Mouse (Mus musculus): ENCODE data around the gene Vps52. TPM values are rescaled to one million over a fixed set of nuclear protein-coding genes. Genes with fewer than 3 reads are reported as not detected.

Vps52 gene
- total and polyA plus RNA-seq, 3 experiments, result 34.3 to 73.6 (median 39.9) TPM

GRCm38 (mm10) chr17:33916847-33917655 is 38.6 kb upstream of the Vps52 start:
- peaks cover 44 to 62% of the 10 kb centered on the region in 2 experiments for H3K36me3 ChIP-seq (replicated peaks in 1 of 2; ENCODE audit: control insufficient read depth in 1 of 2, insufficient read depth in 1 of 2, low read length in 1 of 2)
- in situ Hi-C loops (cut with MboI; ENCODE audit: low pct_ligation_motif_present, low pct_unique_long_range_greater_than_20kb, low sequenced_read_pairs), result no loop called here
- peak overlapping the region in 2 of 3 experiments; percentile 41 to 58 for H3K4me3 ChIP-seq (replicated peaks in 1 of 3; ENCODE audit: low read depth in 2 of 3, low read length in 2 of 3, poor library complexity in 1 of 3)
- H3K4me2 ChIP-seq (ENCODE audit: insufficient read depth, low read depth, poor library complexity, severe bottlenecking), result peak overlapping the region; percentile 62
- H3K27me3 ChIP-seq (replicated peaks), result no peaks in the 10 kb centered on the region
- peaks cover 30 to 55% of the 10 kb centered on the region in 2 experiments for H3K4me1 ChIP-seq (ENCODE audit: control insufficient read depth in 1 of 2, insufficient read depth in 2 of 2)
- no peak overlapping the region for H3K27ac ChIP-seq (ENCODE audit: insufficient read depth, low read depth)
- peaks cover 22% of the 10 kb centered on the region for H3K79me2 ChIP-seq (replicated peaks; ENCODE audit: control insufficient read depth, extremely low read depth, insufficient read depth, poor library complexity, severe bottlenecking)
- dilution Hi-C loops (cut with MboI; ENCODE audit: extremely low pct_ligation_motif_present, extremely low pct_unique_long_range_greater_than_20kb, low sequenced_read_pairs), result no loop called here
- TF ChIP-seq CHD1 (IDR thresholded peaks at IDR 0.05; ENCODE audit: low read depth, low read length) (no peak), IRF4 (IDR thresholded peaks at IDR 0.05; ENCODE audit: low read depth, low read length) (no peak), SMC3 (IDR thresholded peaks at IDR 0.05; ENCODE audit: low read depth, low read length) (no peak), MAX (IDR thresholded peaks at IDR 0.05; ENCODE audit: low read length) (no peak), E2F4 (IDR thresholded peaks at IDR 0.05; ENCODE audit: insufficient replicate concordance, low read depth, low read length) (no peak), MAFK (IDR thresholded peaks at IDR 0.05; ENCODE audit: insufficient replicate concordance, low read length) (no peak), USF1 (IDR thresholded peaks at IDR 0.05; ENCODE audit: low read depth, low read length) (no peak), ZNF384 (IDR thresholded peaks at IDR 0.05; ENCODE audit: low read depth, low read length) (no peak), POLR2A (IDR thresholded peaks at IDR 0.05; ENCODE audit: low read depth, low read length) (no peak), ZMIZ1 (IDR thresholded peaks at IDR 0.05; ENCODE audit: low read depth, low read length) (no peak), ETS1 (conservative IDR thresholded peaks at IDR 0.05; ENCODE audit: low read depth, low read length) (no peak), JUN (IDR thresholded peaks at IDR 0.05; ENCODE audit: insufficient read depth, low read depth, low read length) (no peak)
- no peak for DNase-seq (ENCODE audit: extremely low read depth)
- no peak overlapping the region for H3K9ac ChIP-seq (ENCODE audit: insufficient read depth, low read depth)
- peaks cover 6% of the 10 kb centered on the region for H3K9me3 ChIP-seq (replicated peaks; ENCODE audit: low read length)

GRCm38 (mm10) chr17:33917656-33918292 is 37.8 kb upstream of the Vps52 start:
- no peak for DNase-seq (ENCODE audit: extremely low read depth)
- no peak overlapping the region for H3K4me3 ChIP-seq (replicated peaks in 1 of 3; ENCODE audit: low read depth in 2 of 3, low read length in 2 of 3, poor library complexity in 1 of 3)
- H3K4me2 ChIP-seq (ENCODE audit: insufficient read depth, low read depth, poor library complexity, severe bottlenecking), result no peak overlapping the region; the same call in 1 of the 2 replicates
- TF ChIP-seq MAX (IDR thresholded peaks at IDR 0.05; ENCODE audit: low read length) (no peak), MEF2A (IDR thresholded peaks at IDR 0.05; ENCODE audit: borderline replicate concordance, low read depth, low read length) (no peak), NRF1 (IDR thresholded peaks at IDR 0.05; ENCODE audit: low read depth, low read length) (no peak), ZKSCAN1 (IDR thresholded peaks at IDR 0.05; ENCODE audit: borderline replicate concordance, low read depth, low read length) (no peak), MAZ (IDR thresholded peaks at IDR 0.05; ENCODE audit: low read depth, low read length) (no peak), CHD1 (IDR thresholded peaks at IDR 0.05; ENCODE audit: low read depth, low read length) (no peak), GABPA (IDR thresholded peaks at IDR 0.05; ENCODE audit: insufficient replicate concordance, low read depth, low read length) (no peak), CTCF (conservative IDR thresholded peaks at IDR 0.05 in 1 of 2, IDR thresholded peaks at IDR 0.05 in 1 of 2; ENCODE audit: low read depth in 2 of 2, low read length in 2 of 2) (no peak), KAT2A (IDR thresholded peaks at IDR 0.05; ENCODE audit: insufficient replicate concordance, low read length) (no peak), NELFE (IDR thresholded peaks at IDR 0.05; ENCODE audit: low read depth, low read length) (no peak), RCOR1 (conservative IDR thresholded peaks at IDR 0.05; ENCODE audit: low read depth, low read length) (no peak), JUND (conservative IDR thresholded peaks at IDR 0.05; ENCODE audit: low read depth, low read length) (no peak), CHD2 (IDR thresholded peaks at IDR 0.05; ENCODE audit: low read length) (no peak), ELF1 (IDR thresholded peaks at IDR 0.05; ENCODE audit: low read depth, low read length) (no peak), E2F4 (IDR thresholded peaks at IDR 0.05; ENCODE audit: insufficient replicate concordance, low read depth, low read length) (no peak), USF2 (conservative IDR thresholded peaks at IDR 0.05; ENCODE audit: low read depth, low read length) (no peak), TCF12 (IDR thresholded peaks at IDR 0.05; ENCODE audit: low read depth, low read length) (no peak), SMC3 (IDR thresholded peaks at IDR 0.05; ENCODE audit: low read depth, low read length) (no peak), IRF4 (IDR thresholded peaks at IDR 0.05; ENCODE audit: low read depth, low read length) (no peak), SIN3A (IDR thresholded peaks at IDR 0.05; ENCODE audit: low read length) (no peak)
- H3K27me3 ChIP-seq (replicated peaks), result no peaks in the 10 kb centered on the region
- H3K36me3 ChIP-seq (replicated peaks in 1 of 2; ENCODE audit: control insufficient read depth in 1 of 2, insufficient read depth in 1 of 2, low read length in 1 of 2), result peaks cover 44 to 62% of the 10 kb centered on the region in 2 experiments
- peaks cover 24% of the 10 kb centered on the region for H3K79me2 ChIP-seq (replicated peaks; ENCODE audit: control insufficient read depth, extremely low read depth, insufficient read depth, poor library complexity, severe bottlenecking)
- dilution Hi-C loops (cut with MboI; ENCODE audit: extremely low pct_ligation_motif_present, extremely low pct_unique_long_range_greater_than_20kb, low sequenced_read_pairs) (no loop called here), in situ Hi-C loops (cut with MboI; ENCODE audit: low pct_ligation_motif_present, low pct_unique_long_range_greater_than_20kb, low sequenced_read_pairs) (no loop called here)
- no peak overlapping the region for H3K27ac ChIP-seq (ENCODE audit: insufficient read depth, low read depth)
- peaks cover 6% of the 10 kb centered on the region for H3K9me3 ChIP-seq (replicated peaks; ENCODE audit: low read length)
- H3K4me1 ChIP-seq (ENCODE audit: control insufficient read depth in 1 of 2, insufficient read depth in 2 of 2), result peaks cover 32 to 55% of the 10 kb centered on the region in 2 experiments
- H3K9ac ChIP-seq (ENCODE audit: insufficient read depth, low read depth), result no peak overlapping the region

Measured in CH12.LX (cell line).